Mouse (Mus musculus) thymus, adult 2 months (tissue): ENCODE data around the gene Stat4.

Experiments used
- CTCF ChIP-seq: fragments of 200-500 bp; IDR thresholded peaks from 2 replicates; pipeline ENCODE4 v1.5.1; 2012; ENCODE audit warnings: mild to moderate bottlenecking, control low read depth, low read length, moderate library complexity, borderline replicate concordance; ENCODE audit not compliant: control insufficient read depth, poor library complexity, insufficient read depth; ENCODE audit errors: extremely low read depth
- POLR2A ChIP-seq: fragments of 200-500 bp; IDR thresholded peaks from 2 replicates; pipeline ENCODE4 v1.6.1; 2012; ENCODE audit warnings: mild to moderate bottlenecking, low read length, control low read depth, moderate library complexity; ENCODE audit not compliant: control insufficient read depth, poor library complexity, insufficient read depth; ENCODE audit errors: extremely low read depth

DNA sequence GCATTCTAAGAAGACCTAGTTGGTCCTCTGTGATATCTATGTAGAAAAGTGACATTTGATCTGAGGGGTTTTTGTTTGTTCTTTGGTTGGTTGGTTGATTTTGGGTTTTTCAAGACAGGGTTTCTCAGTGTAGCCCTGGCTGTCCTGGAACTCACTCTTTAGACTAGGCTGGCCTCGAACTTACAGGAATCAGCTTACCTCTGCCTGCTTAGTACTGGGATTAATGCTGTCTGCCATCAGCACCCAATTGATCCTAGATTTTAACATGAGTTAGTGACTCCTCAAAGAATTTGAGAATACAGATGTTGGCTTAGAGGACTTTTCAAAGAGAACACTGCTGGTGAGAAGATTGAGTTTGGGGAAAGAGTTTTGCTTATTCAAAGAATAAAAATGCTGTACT is 130.8 kb downstream of the Stat4 start:
- TF ChIP-seq POLR2A (no peak), CTCF (no peak)
